Mouse (Mus musculus) ES-E14 (cell line): ENCODE results near the gene Nat10.

ENCODE experiments used
- HCFC1 ChIP-seq: IDR thresholded peaks from 2 replicates; pipeline ENCODE4 v1.6.1; 2012; ENCODE audit warnings: low read length, inconsistent platforms, borderline replicate concordance; ENCODE audit not compliant: insufficient read depth
- MAFK ChIP-seq: IDR thresholded peaks from 2 replicates; pipeline ENCODE4 v1.6.1; 2014; ENCODE audit warnings: mild to moderate bottlenecking, low read depth, low read length, inconsistent platforms; ENCODE audit not compliant: insufficient read depth

GRCm38 (mm10) chr2:103760421-103760820 is 649 bp downstream of the Nat10 start:
- no peak for TF ChIP-seq HCFC1
- TF ChIP-seq MAFK, result no peak
